Mouse (Mus musculus) thymus, adult 2 months (tissue): ENCODE data around the gene Map3k4.

Source experiments
- CTCF ChIP-seq: fragments of 200-500 bp; IDR thresholded peaks from 2 replicates; pipeline ENCODE4 v1.5.1; 2012; ENCODE audit warnings: mild to moderate bottlenecking, control low read depth, low read length, moderate library complexity, borderline replicate concordance; ENCODE audit not compliant: control insufficient read depth, poor library complexity, insufficient read depth; ENCODE audit errors: extremely low read depth
- POLR2A ChIP-seq: fragments of 200-500 bp; IDR thresholded peaks from 2 replicates; pipeline ENCODE4 v1.6.1; 2012; ENCODE audit warnings: mild to moderate bottlenecking, low read length, control low read depth, moderate library complexity; ENCODE audit not compliant: control insufficient read depth, poor library complexity, insufficient read depth; ENCODE audit errors: extremely low read depth

DNA sequence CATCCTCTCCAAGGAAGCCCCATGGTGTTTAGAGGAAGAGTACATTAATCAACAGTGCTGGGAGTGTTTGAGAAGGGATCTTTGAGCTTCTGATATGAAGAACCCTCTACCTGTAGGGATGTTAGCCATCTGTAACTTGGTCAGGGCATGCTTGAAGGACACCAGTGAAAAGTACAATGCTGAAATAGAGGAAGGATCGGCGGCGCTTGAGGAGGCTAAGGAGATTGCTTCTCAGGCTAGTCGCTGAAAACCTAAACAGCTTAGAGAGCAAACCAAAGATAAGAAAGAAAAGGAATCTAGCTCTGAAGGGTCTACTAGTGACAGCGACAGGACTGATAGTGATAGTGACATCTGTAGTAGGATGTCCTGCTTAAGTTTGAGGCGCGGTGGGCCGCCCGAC, 68.0 kb downstream of the Map3k4 start:
- TF ChIP-seq POLR2A (no peak), CTCF (no peak)
